Mouse (Mus musculus) megakaryocyte, embryonic 14.5 days (primary cell): ENCODE data around the gene Itgb2.

ENCODE experiments used
- FLI1 ChIP-seq: IDR thresholded peaks from 2 replicates; pipeline ENCODE4 v1.6.1; 2012; ENCODE audit warnings: low read length, inconsistent platforms, mixed read lengths
- GATA1 ChIP-seq: IDR thresholded peaks from 3 replicates; pipeline ENCODE4 v1.6.1; 2012; ENCODE audit warnings: mixed read lengths, low read length, inconsistent platforms, borderline replicate concordance

- TF ChIP-seq GATA1 (no peak), FLI1 (no peak)
Measured at GRCm38 (mm10) chr10:77509403-77510187, 20.5 kb upstream of the Itgb2 start.
